Mouse (Mus musculus): ENCODE measurements around the gene Klhl10. TPM values are rescaled to one million over a fixed set of nuclear protein-coding genes. Genes with fewer than 3 reads are reported as not detected.

Klhl10 gene
- total RNA-seq, 4 experiments from 2014 or later = 0.59 to 0.90 (median 0.77) TPM

- DNase-seq (ENCODE audit: low spot score) = no peak
Observed at GRCm38 (mm10) chr11:100457711-100458110, 16.0 kb downstream of the Klhl10 start.

GRCm38 (mm10) chr11:100462699-100463098, 21.0 kb downstream of the Klhl10 start:
- no peak for DNase-seq (ENCODE audit: low spot score)

DNA sequence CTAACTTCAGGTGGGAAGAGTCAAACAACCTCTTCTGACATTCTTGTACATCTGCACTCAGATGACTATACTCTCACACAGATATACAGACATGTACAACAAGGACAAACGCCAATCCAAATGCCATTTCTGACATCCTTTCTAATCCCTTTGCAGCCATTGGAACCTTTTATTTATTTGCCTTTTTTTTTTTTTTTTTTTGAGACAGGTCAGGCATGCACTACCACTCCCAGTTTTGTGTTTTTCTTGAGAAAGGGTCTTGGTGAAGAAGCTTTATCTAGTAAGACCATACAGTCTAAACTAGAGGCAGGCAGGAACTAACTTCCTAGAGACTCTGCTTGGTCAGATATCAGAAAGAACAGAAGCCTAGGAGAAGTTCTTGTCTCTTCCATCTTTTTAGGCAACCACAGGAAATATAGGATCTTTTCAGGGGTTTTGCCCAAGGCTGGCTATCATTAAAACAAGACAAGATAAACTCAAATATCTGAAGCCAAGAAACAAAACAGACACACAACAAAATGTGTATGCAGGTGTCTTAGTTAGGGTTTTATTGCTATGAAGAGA, 23.6 kb downstream of the Klhl10 start:
- DNase-seq (ENCODE audit: low spot score) = no peak

DNA sequence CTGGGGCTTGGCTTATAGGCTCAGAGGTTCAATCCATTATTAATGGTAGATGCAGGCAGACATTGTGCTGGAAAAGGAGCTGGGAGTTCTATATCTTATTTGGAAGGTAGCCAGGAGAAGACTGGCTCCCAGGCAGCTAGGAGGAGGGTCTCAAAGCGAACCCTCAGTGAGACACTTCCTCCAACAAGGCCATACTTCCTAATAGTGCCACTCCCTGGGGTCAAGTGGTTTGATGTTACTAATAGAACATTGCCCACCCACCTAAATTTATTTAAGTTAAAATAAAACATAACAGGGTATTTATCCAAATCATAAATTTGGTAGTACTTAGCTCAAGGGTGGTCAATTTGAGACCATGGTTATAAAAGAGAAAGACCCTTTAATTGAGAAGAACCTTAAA, 24.1 kb downstream of the Klhl10 start:
- DNase-seq (ENCODE audit: low spot score) = no peak

GRCm38 (mm10) chr11:100471352-100472196, 29.9 kb downstream of the Klhl10 start:
- DNase-seq (ENCODE audit: low spot score) = no peak

- DNase-seq (ENCODE audit: low spot score) = peak; percentile 90
Observed at GRCm38 (mm10) chr11:100472197-100472934, 30.6 kb downstream of the Klhl10 start, which contains the start of gene Klhl11. Gene Klhl11 (minus strand): TSS chr11:100472741.

DNA sequence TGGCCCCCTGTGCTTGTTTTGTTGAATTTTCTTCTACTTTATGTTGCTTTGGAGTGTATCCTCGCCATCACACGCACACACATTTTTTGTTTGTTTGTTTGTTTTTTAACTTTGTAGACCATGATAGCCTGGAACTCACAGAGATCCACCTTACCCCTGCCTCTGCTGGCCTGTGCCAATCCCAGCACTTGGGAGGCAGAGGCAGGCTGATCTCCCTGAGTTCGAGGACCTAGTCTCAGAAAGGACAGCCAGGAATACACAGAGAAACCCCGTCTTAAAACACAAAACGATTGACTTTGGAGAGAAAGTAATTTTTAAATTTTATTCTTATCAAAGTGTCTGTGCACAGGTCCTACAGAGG, 31.2 kb downstream of the Klhl10 start:
- DNase-seq (ENCODE audit: low spot score) = no peak

DNA sequence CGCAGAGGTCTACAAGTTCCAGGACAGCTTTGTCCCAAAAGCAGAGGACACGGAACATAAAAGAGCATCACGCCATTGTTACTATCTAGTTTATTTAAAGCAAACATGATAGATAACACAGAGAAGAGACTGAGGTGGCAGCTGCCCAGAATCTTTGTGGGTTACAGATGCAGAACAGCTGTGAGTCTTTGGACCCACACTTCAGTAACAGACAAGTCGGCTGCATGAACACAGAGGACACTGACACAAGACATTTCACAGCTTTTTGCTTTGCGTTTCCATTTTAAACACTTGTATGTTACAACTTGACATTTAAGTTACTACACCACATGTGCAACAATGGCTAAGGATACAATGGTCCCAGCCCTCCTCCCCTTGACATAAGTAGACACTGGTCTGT, 34.6 kb downstream of the Klhl10 start:
- DNase-seq (ENCODE audit: low spot score) = no peak

- DNase-seq (ENCODE audit: low spot score) = no peak
Observed at GRCm38 (mm10) chr11:100479152-100479551, 37.4 kb downstream of the Klhl10 start.

DNA sequence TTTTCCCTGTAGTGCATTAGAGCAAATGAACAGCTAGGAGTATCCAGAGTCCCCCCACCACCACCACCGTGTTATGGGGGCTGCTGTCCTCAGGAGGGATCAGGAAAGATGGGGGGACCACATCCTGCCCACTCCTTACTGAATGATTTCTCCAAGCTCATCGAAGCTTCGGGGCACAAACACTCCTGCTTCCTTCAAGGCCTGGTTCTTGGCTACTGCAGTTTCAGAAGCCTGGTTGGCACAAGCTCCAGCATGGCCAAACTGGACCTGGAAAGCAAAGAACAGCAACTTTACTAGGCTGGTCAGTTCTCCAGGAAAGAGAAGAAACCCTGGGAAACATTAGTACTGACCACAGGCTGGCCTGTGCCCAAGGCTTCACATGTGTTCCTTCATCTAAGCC, 42.7 kb downstream of the Klhl10 start:
- DNase-seq (ENCODE audit: low spot score) = no peak

GRCm38 (mm10) chr11:100485801-100486538, 44.3 kb downstream of the Klhl10 start:
- no peak for DNase-seq (ENCODE audit: low spot score)

DNA sequence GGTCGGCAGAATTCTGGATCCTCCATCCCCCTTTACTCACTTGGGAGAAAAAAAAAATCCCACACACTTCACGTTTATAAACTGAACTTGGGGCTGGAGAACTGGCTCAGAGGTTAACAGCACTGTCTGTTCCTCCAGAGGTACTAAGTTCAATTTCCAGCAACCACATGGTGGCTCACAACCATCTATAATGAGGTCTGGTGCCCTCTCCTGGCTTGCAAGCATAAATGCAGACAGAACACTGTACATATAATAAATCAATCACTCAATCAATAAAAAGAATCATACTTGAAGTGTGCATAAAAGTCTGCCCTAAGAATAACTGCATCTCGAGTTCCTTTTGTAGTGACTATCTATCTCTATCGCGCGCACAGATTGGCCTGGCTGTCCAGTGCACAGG, 49.2 kb downstream of the Klhl10 start:
- DNase-seq (ENCODE audit: low spot score) = no peak

DNA sequence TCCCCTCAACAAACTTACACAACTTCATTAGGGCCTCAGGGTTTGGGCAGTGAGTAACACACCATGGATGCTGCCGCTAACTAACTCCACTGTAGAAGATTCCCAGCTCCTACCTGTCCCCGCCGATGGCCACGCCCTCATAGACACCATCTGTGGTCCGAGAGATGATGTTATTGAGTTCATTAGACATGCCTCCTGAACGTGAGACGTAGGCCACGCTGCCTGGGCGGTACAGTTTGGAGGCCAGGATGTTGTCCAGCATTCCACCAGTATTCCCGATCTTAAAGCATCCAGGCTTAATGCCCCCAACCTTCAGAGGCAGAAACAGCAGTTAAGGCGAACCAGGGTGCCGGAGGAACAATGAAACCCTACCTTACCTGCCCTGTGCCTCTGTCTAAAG, 52.1 kb downstream of the Klhl10 start:
- DNase-seq (ENCODE audit: low spot score) = no peak

GRCm38 (mm10) chr11:100500241-100500640, 58.5 kb downstream of the Klhl10 start:
- no peak for DNase-seq (ENCODE audit: low spot score)

GRCm38 (mm10) chr11:100500651-100501050, 58.9 kb downstream of the Klhl10 start:
- no peak for DNase-seq (ENCODE audit: low spot score)

DNA sequence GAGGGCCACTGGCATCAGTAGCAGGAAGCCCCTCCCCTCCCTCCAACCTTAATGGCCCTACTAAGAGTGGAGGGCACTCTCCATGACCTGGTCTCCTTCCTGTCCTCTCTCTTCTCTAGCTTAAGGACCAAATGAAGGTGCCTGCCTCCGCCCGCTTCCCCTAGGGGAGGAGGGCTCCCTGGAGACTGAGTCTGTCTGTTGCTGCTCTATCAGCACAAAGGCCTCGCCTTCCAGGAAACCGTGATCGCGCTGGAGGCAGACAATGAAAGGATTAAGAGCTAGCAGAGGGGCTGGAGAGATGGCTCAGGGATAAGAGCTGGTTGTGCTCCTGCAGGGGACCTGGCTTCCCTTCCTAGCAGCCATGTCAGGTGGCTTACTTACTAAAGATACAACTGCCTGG, 59.6 kb downstream of the Klhl10 start:
- no peak for DNase-seq (ENCODE audit: low spot score)

DNA sequence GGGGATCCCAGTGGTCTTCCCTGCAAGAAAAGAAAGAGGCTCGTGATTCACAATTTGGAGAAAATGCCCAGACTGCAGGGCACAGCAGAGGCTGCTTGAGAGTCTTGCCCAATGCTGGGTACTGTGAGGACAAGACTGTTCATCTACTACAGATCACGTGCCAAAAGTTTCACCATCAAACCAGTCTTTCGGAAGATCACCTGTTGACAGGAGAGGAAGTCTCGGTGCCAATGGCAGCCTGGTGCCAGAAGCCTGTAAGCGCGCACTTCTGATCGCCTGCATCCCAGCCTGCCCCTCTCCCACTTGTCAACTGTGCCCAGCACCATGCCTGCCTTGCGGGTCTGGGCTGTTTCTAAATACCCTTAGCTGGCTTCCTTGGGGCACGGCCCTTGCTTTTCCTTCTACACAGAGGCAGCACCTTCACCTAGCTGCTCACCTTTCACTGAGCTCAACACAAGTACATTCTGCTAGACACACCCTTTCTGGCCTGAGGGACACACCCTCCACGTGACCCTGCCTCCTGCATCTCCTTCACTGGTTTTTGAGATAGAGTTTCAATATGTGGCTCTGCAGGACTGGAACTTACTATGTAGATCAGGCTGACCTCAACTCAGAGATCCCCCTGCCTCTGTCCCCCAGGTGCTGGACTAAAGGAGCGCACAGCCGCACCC, 63.4 kb downstream of the Klhl10 start:
- DNase-seq (ENCODE audit: low spot score) = no peak

DNA sequence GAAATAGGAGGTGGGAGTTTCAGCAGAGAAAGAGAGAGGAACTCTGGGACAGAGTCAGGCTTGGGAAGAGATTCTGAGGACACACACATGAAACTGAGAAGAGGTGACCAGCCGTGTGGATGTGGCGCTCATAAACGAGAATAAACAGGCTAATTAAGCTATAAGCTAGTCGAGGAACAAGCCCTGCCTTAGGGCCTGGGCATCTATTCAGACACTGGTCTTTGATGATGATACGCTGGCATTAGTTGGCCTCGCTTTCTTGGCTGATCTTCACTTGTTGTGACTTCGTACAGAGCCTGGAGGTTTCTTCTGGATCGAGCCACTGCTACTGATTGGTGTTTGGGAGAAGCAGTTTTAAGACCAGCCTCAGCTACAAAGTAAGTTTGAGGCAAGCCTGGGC, 64.3 kb downstream of the Klhl10 start:
- DNase-seq (ENCODE audit: low spot score) = no peak
